ENCODE assay signal across 25 mouse cellular contexts in the genomic region with DNA sequence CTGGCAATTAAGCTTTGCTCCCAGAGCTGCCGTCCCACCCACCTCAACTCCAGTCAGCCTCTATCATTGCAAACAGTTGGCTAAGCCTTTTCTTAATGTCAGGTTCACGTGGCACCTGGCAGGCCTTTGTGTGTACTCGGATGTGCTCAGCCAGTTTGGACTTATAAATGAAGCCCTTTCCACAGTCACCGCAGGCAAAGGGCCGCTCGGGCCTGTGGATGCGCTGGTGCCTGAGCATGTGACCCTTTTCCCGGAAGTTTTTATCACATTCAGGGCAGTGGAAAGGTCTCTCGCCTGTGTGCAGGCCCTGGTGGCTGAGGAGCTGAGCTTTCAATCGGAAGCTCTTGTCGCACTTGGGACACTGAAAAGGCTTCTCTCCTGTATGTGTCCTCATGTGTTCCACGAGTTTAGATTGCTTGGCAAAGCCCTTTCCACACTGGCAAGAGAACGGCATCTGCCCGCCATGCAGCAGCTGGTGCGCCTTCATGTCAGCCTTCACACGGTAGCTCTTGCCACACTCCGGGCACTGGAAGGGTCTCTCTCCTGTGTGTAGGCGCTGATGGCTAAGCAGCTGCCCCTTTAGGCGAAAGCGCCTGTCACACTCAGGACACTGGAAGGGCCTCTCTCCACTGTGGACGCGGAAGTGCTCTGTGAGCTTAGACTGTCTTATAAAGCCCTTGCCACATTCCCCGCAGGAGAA. TPM values are rescaled to one million over a fixed set of nuclear protein-coding genes. Genes with fewer than 3 reads are reported as not detected.
DNase-seq lines count a peak whose midpoint lies in the region; ATAC-seq and TF ChIP-seq lines count a peak whose summit lies in the region.
"Had no signal": no experiment of that assay in that cellular context is flagged by ENCODE, and none has a peak within 500 bp of the region (broad histone marks: within the 10 kb centered on the region; RNA-seq: fewer than 3 reads in every experiment).

No protein-coding gene starts in this region.

- no peak overlapping the region for H3K4me2 ChIP-seq in liver, embryonic 11.5 days
- H3K4me2 ChIP-seq: embryonic facial prominence, embryonic 15.5 days; kidney, embryonic 15.5 days; liver, embryonic 12.5 days; midbrain, embryonic 13.5 days had no signal

- DNase-seq in heart, adult 11 months: peak; percentile 83
- DNase-seq in heart, postnatal 10 days: no peak
- DNase-seq in liver, adult 2 months (ENCODE audit: extremely low read depth, low read depth, low spot score): peak; percentile 78
- no peak for DNase-seq in liver, embryonic 11.5 days (ENCODE audit: low spot score)
- DNase-seq in ES-E14 (ENCODE audit: low read depth, low spot score): peak; percentile 31
- DNase-seq in thymus, postnatal 0 days (ENCODE audit: low spot score): no peak
- DNase-seq: adrenal gland, adult 8-10 months; cerebellum, adult 2 months; gastrocnemius, adult 2 months; kidney, adult 11 months; kidney, postnatal 36 days; lung, adult 18-20 months; lung, postnatal 10 days; retina, postnatal 1 day; right cerebral cortex, postnatal 25 days; thymus, adult 18-20 months had no signal

- no peaks in the 10 kb centered on the region for H3K36me3 ChIP-seq in liver, adult 2 months (ENCODE audit: control insufficient read depth, insufficient read depth, low read length)
- no peaks in the 10 kb centered on the region for H3K36me3 ChIP-seq in liver, embryonic 11.5 days (ENCODE audit: control insufficient read depth, insufficient read depth, low read length)
- no peaks in the 10 kb centered on the region for H3K36me3 ChIP-seq in ES-E14 (ENCODE audit: control insufficient read depth, insufficient read depth, low read length, poor library complexity, severe bottlenecking)

- H3K79me2 ChIP-seq in liver, adult 2 months (ENCODE audit: control insufficient read depth, insufficient read depth, low read length): no peaks in the 10 kb centered on the region

- no peaks in the 10 kb centered on the region for H3K27me3 ChIP-seq in liver, adult 2 months (ENCODE audit: control insufficient read depth, insufficient read depth, low read length)
- H3K27me3 ChIP-seq in liver, embryonic 11.5 days (replicated peaks; ENCODE audit: control insufficient read depth, insufficient read depth, low read length): no peaks in the 10 kb centered on the region
- H3K27me3 ChIP-seq: embryonic facial prominence, embryonic 15.5 days; kidney, embryonic 15.5 days; liver, embryonic 12.5 days; midbrain, embryonic 13.5 days; Patski had no signal

- TF ChIP-seq CTCF in liver, adult 2 months (IDR thresholded peaks at IDR 0.05; ENCODE audit: low read depth, low read length): no peak

- in situ Hi-C loops in ES-E14 (cut with MboI; ENCODE audit: low sequenced_read_pairs in 2 of 2, unreplicated experiment in 2 of 2): no loop called here

- no peak overlapping the region for H3K4me3 ChIP-seq in liver, adult 2 months (ENCODE audit: insufficient read depth, low read depth, low read length)
- H3K4me3 ChIP-seq in liver, embryonic 11.5 days (ENCODE audit: low read depth, low read length): no peak overlapping the region
- peak overlapping the region; percentile 14 to 40; a peak in 3 of 4 replicates for H3K4me3 ChIP-seq in ES-E14 (ENCODE audit: insufficient read depth in 1 of 2, low read depth in 1 of 2, low read length in 2 of 2, poor library complexity in 1 of 2, severe bottlenecking in 1 of 2)
- H3K4me3 ChIP-seq: embryonic facial prominence, embryonic 15.5 days; gastrocnemius, adult 2 months; heart, embryonic 10.5 days; hindbrain, embryonic 10.5 days; kidney, embryonic 15.5 days; liver, embryonic 12.5 days; midbrain, embryonic 13.5 days had no signal

- intact Hi-C loops in heart, postnatal 10 days (cut with DNase I): no loop called here

- no peak for ATAC-seq in liver, embryonic 11.5 days (replicated peaks; ENCODE audit: low FRiP score)
- ATAC-seq in megakaryocyte-erythroid progenitor cell, adult 5-6 weeks (replicated peaks; ENCODE audit: low FRiP score, low TSS enrichment, poor library complexity, severe bottlenecking): 0 out of 2 replicates have a peak, but pooled peaks have one; percentile 26
- ATAC-seq: activated CD4-positive, CD25-positive, alpha-beta regulatory T cell, adult 4 months; liver, embryonic 12.5 days; midbrain, embryonic 13.5 days; Patski had no signal

- WGBS in liver, adult 2 months: 85% methylated on average over 23 of the region's 23 CpGs
- 91% methylated on average over 23 of the region's 23 CpGs for WGBS in liver, embryonic 11.5 days

- H3K27ac ChIP-seq in liver, adult 2 months (replicated peaks; ENCODE audit: insufficient read depth, low read depth, low read length): no peak overlapping the region
- H3K27ac ChIP-seq in liver, embryonic 11.5 days (ENCODE audit: low read depth, low read length): no peak overlapping the region
- no peak overlapping the region for H3K27ac ChIP-seq in ES-E14 (ENCODE audit: insufficient read depth, low read depth, low read length, poor library complexity, severe bottlenecking)
- H3K27ac ChIP-seq: embryonic facial prominence, embryonic 15.5 days; gastrocnemius, adult 2 months; heart, embryonic 10.5 days; hindbrain, embryonic 10.5 days; kidney, embryonic 15.5 days; liver, embryonic 12.5 days; midbrain, embryonic 13.5 days had no signal

- no peak overlapping the region for H3K9ac ChIP-seq in liver, adult 2 months (ENCODE audit: low read depth, low read length)
- no peak overlapping the region for H3K9ac ChIP-seq in liver, embryonic 11.5 days (ENCODE audit: low read depth, low read length)
- peak overlapping the region; percentile 65 for H3K9ac ChIP-seq in ES-E14 (ENCODE audit: insufficient read depth, low read depth, low read length, poor library complexity, severe bottlenecking)
- H3K9ac ChIP-seq: embryonic facial prominence, embryonic 15.5 days; kidney, embryonic 15.5 days; liver, embryonic 12.5 days; midbrain, embryonic 13.5 days had no signal

- no peak for TF ChIP-seq POLR2A in liver, adult 2 months (IDR thresholded peaks at IDR 0.05; ENCODE audit: extremely low read depth, insufficient read depth, low read length)

- no peaks in the 10 kb centered on the region for H3K9me3 ChIP-seq in liver, embryonic 11.5 days (ENCODE audit: control insufficient read depth, low read length)
- H3K9me3 ChIP-seq in ES-E14 (ENCODE audit: control insufficient read depth, insufficient read depth, low read depth, low read length): no peaks in the 10 kb centered on the region
- H3K9me3 ChIP-seq: embryonic facial prominence, embryonic 15.5 days; heart, embryonic 10.5 days; hindbrain, embryonic 10.5 days; kidney, embryonic 15.5 days; liver, embryonic 12.5 days; midbrain, embryonic 13.5 days had no signal

- peaks cover 8% of the 10 kb centered on the region for H3K4me1 ChIP-seq in liver, adult 2 months (ENCODE audit: control insufficient read depth, insufficient read depth, low read length)
- no peaks in the 10 kb centered on the region for H3K4me1 ChIP-seq in liver, embryonic 11.5 days (replicated peaks; ENCODE audit: control insufficient read depth, insufficient read depth, low read length)
- H3K4me1 ChIP-seq in ES-E14 (ENCODE audit: control insufficient read depth in 2 of 2, insufficient read depth in 2 of 2, low read length in 2 of 2, poor library complexity in 1 of 2): peaks cover 5 to 23% of the 10 kb centered on the region in 2 experiments
- H3K4me1 ChIP-seq: embryonic facial prominence, embryonic 15.5 days; heart, embryonic 10.5 days; hindbrain, embryonic 10.5 days; kidney, embryonic 15.5 days; midbrain, embryonic 13.5 days had no signal

TF ChIP-seq in ES-E14, 5 proteins besides CTCF, POLR2A, EP300 and RAD21 (continues in another document):
- TF ChIP-seq ZNF384 (IDR thresholded peaks at IDR 0.05; ENCODE audit: low read depth, low read length) (no peak), HCFC1 (IDR thresholded peaks at IDR 0.05; ENCODE audit: borderline replicate concordance, insufficient read depth, low read length) (no peak), CHD2 (IDR thresholded peaks at IDR 0.05; ENCODE audit: low read depth, low read length) (no peak)

RNA-seq across cellular contexts. Expression of gene Pdia4, which starts 6.5 kb away (rescaled TPM):
- 10 to 100 TPM; 43.2 to 57.8 TPM for total RNA-seq in heart, postnatal 10 days (2021)
- 244 and 280 TPM in 2 replicates for total RNA-seq in liver, adult 2 months (2014; rRNA removed)
- polyA plus RNA-seq in liver, adult 2 months (2012; rRNA removed): 69.4 and 76.6 TPM in 2 replicates
- 233 and 252 TPM in 2 replicates for polyA plus RNA-seq in liver, embryonic 11.5 days (2014; fragmentation: Nextera tagmentation; extraction: Ambion mirVana)
- 429 and 516 TPM in 2 replicates for total RNA-seq in ES-E14 (2012; rRNA removed)
- 35.8 and 38.1 TPM in 2 replicates for total RNA-seq in megakaryocyte-erythroid progenitor cell, adult 5-6 weeks (2014; fragmentation: Nextera tagmentation)
- total RNA-seq in megakaryocyte-erythroid progenitor cell, adult 5-6 weeks (2017): 152 and 153 TPM in 2 replicates
- 92.3 and 121 TPM in 2 replicates for polyA plus RNA-seq in thymus, postnatal 0 days (2015; fragmentation: Nextera tagmentation; extraction: Ambion mirVana)

RNA-seq across cellular contexts. Expression of gene Zfp786, which starts 10.9 kb away (rescaled TPM):
- under 1 TPM; 0.55 to 0.99 TPM for total RNA-seq in heart, postnatal 10 days (2021)
- 0.07 and 0.28 TPM in 2 replicates for total RNA-seq in liver, adult 2 months (2014; rRNA removed)
- polyA plus RNA-seq in liver, adult 2 months (2012; rRNA removed): 0.12 and 0.27 TPM in 2 replicates
- polyA plus RNA-seq in liver, embryonic 11.5 days (2014; fragmentation: Nextera tagmentation; extraction: Ambion mirVana): 0.90 and 1.3 TPM in 2 replicates
- total RNA-seq in ES-E14 (2012; rRNA removed): 2.0 and 2.2 TPM in 2 replicates
- 0.87 and 2.4 TPM in 2 replicates for total RNA-seq in megakaryocyte-erythroid progenitor cell, adult 5-6 weeks (2014; fragmentation: Nextera tagmentation)
- 0.70 and 4.2 TPM in 2 replicates for total RNA-seq in megakaryocyte-erythroid progenitor cell, adult 5-6 weeks (2017)
- 1.6 and 2.6 TPM in 2 replicates for polyA plus RNA-seq in thymus, postnatal 0 days (2015; fragmentation: Nextera tagmentation; extraction: Ambion mirVana)
- polyA plus RNA-seq: activated CD4-positive, CD25-positive, alpha-beta regulatory T cell, adult 4 months had no signal

RNA-seq across cellular contexts. Expression of gene Zfp398, which starts 15.7 kb away (rescaled TPM):
- 1 to 10 TPM; 7.1 TPM for total RNA-seq in heart, postnatal 10 days (2021)
- 4.0 and 4.6 TPM in 2 replicates for total RNA-seq in liver, adult 2 months (2014; rRNA removed)
- polyA plus RNA-seq in liver, adult 2 months (2012; rRNA removed): 3.3 and 4.5 TPM in 2 replicates
- polyA plus RNA-seq in liver, embryonic 11.5 days (2014; fragmentation: Nextera tagmentation; extraction: Ambion mirVana): 5.6 and 5.8 TPM in 2 replicates
- 3.8 and 4.3 TPM in 2 replicates for total RNA-seq in ES-E14 (2012; rRNA removed)
- 18.4 and 19.4 TPM in 2 replicates for total RNA-seq in megakaryocyte-erythroid progenitor cell, adult 5-6 weeks (2014; fragmentation: Nextera tagmentation)
- 15.7 and 20.1 TPM in 2 replicates for total RNA-seq in megakaryocyte-erythroid progenitor cell, adult 5-6 weeks (2017)
- 8.6 and 11.1 TPM in 2 replicates for polyA plus RNA-seq in thymus, postnatal 0 days (2015; fragmentation: Nextera tagmentation; extraction: Ambion mirVana)

RNA-seq across cellular contexts. Expression of gene Zfp282, which starts 57.2 kb away (rescaled TPM):
- 10 to 100 TPM; 10.2 to 10.4 TPM for total RNA-seq in heart, postnatal 10 days (2021)
- 3.0 TPM in 2 replicates for total RNA-seq in liver, adult 2 months (2014; rRNA removed)
- 1.7 and 2.6 TPM in 2 replicates for polyA plus RNA-seq in liver, adult 2 months (2012; rRNA removed)
- 8.3 and 8.8 TPM in 2 replicates for polyA plus RNA-seq in liver, embryonic 11.5 days (2014; fragmentation: Nextera tagmentation; extraction: Ambion mirVana)
- 4.9 and 6.3 TPM in 2 replicates for total RNA-seq in ES-E14 (2012; rRNA removed)
- total RNA-seq in megakaryocyte-erythroid progenitor cell, adult 5-6 weeks (2014; fragmentation: Nextera tagmentation): 10.0 and 12.6 TPM in 2 replicates
- 10.7 TPM in 2 replicates for total RNA-seq in megakaryocyte-erythroid progenitor cell, adult 5-6 weeks (2017)
- polyA plus RNA-seq in thymus, postnatal 0 days (2015; fragmentation: Nextera tagmentation; extraction: Ambion mirVana): 9.5 and 10.1 TPM in 2 replicates

Comparison
In these comparisons a context has a peak if more than half of its experiments do, and no peak if none do; other contexts are left out.
1. DNase-seq: peak in heart, adult 11 months (single experiment), liver, adult 2 months (single experiment) and ES-E14 (single experiment); none in heart, postnatal 10 days (0 of 2), liver, embryonic 11.5 days (single experiment) and thymus, postnatal 0 days (single experiment).
2. H3K4me3 ChIP-seq: peak in ES-E14 (2 of 2); none in liver, adult 2 months (single experiment) and liver, embryonic 11.5 days (single experiment).